Comparison of ENCODE assay signal across 9 mouse cellular contexts in the genomic region with DNA sequence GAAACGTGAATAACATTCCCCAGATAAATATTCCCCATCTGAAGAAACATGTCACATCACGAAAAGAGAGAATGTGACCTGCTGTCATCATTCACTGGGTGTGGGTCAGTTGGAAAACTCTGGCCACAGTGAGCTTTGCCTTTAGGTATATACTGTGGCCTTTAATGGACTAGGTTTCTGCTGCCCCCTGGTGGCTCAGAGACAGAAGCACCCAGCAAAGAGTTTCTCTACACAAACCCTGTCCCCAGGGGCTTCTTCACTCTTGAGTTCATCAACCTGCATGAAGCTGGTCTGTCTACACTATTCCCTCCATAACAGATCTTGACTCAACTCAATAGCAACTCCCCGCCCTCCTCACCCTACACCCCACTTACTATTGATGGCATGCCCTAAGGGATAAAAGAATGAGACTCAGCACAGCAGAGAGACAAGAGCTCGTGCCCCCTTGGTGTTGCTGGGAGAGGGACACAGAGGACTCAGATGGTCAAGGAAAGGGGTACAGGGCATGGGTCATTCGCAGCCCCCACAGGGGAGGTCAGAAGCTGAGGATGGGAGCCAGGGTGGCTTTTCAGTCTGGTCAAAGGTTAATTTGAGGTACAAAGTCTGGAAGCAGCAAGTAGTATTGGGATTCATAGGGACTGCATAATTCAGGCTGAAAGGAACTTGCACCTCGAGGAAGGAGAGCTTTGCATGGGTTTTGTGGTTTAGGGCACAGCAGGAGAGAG. TPM values are rescaled to one million over a fixed set of nuclear protein-coding genes. Genes with fewer than 3 reads are reported as not detected.
DNase-seq lines count a peak whose midpoint lies in the region; ATAC-seq and TF ChIP-seq lines count a peak whose summit lies in the region.
"Had no signal": no experiment of that assay in that cellular context is flagged by ENCODE, and none has a peak within 500 bp of the region (broad histone marks: within the 10 kb centered on the region; RNA-seq: fewer than 3 reads in every experiment).

No protein-coding gene starts in this region.

- no peak for TF ChIP-seq POLR2A in liver, adult 2 months (IDR thresholded peaks at IDR 0.05; ENCODE audit: extremely low read depth, insufficient read depth, low read length)

- H3K79me2 ChIP-seq in liver, adult 2 months (ENCODE audit: control insufficient read depth, insufficient read depth, low read length): no peaks in the 10 kb centered on the region

- WGBS in hindbrain, embryonic 10.5 days: 27% methylated on average over 6 of the region's 6 CpGs
- 31% methylated on average over 6 of the region's 6 CpGs for WGBS in hindbrain, embryonic 13.5 days
- 19% methylated on average over 6 of the region's 6 CpGs for WGBS in liver, adult 2 months

- TF ChIP-seq CTCF in liver, adult 2 months (IDR thresholded peaks at IDR 0.05; ENCODE audit: low read depth, low read length): peak; percentile 71

- no peak overlapping the region for H3K9ac ChIP-seq in hindbrain, embryonic 13.5 days
- H3K9ac ChIP-seq in liver, adult 2 months (ENCODE audit: low read depth, low read length): no peak overlapping the region

- 0 out of 2 replicates have a peak, but pooled peaks cover 3% of the 10 kb centered on the region for H3K27me3 ChIP-seq in hindbrain, embryonic 10.5 days (ENCODE audit: insufficient read depth, poor library complexity, severe bottlenecking)
- H3K27me3 ChIP-seq in hindbrain, embryonic 13.5 days: no peaks in the 10 kb centered on the region
- H3K27me3 ChIP-seq in liver, adult 2 months (ENCODE audit: control insufficient read depth, insufficient read depth, low read length): no peaks in the 10 kb centered on the region

- H3K27ac ChIP-seq in hindbrain, embryonic 10.5 days: no peak overlapping the region
- H3K27ac ChIP-seq in hindbrain, embryonic 13.5 days: no peak overlapping the region
- H3K27ac ChIP-seq in liver, adult 2 months (replicated peaks; ENCODE audit: insufficient read depth, low read depth, low read length): no peak overlapping the region

- no peak overlapping the region for H3K4me2 ChIP-seq in hindbrain, embryonic 13.5 days

- peak; percentile 63 for DNase-seq in hindbrain, embryonic 10.5 days (ENCODE audit: low spot score)
- DNase-seq in c-Kit-positive CD71-negative TER-119-negative erythroid progenitor cells, embryonic 14.5 days (ENCODE audit: low read depth): peak; percentile 46
- DNase-seq in gastrocnemius, postnatal 10 days: peak; percentile 63
- peak; percentile 87 for DNase-seq in kidney, adult 9 months
- DNase-seq in liver, adult 2 months (ENCODE audit: extremely low read depth, low read depth, low spot score): peak; percentile 52
- DNase-seq in ovary, adult 18-20 months (ENCODE audit: low spot score): peak; percentile 19
- peak; percentile 86 for DNase-seq in testis, postnatal 10 days (ENCODE audit: low spot score)

- no peak overlapping the region for H3K4me3 ChIP-seq in hindbrain, embryonic 10.5 days
- H3K4me3 ChIP-seq in hindbrain, embryonic 13.5 days: no peak overlapping the region
- no peak overlapping the region for H3K4me3 ChIP-seq in liver, adult 2 months (ENCODE audit: insufficient read depth, low read depth, low read length)
- H3K4me3 ChIP-seq: myocyte had no signal

- no peak for ATAC-seq in hindbrain, embryonic 13.5 days (ENCODE audit: low FRiP score)

- no peaks in the 10 kb centered on the region for H3K4me1 ChIP-seq in hindbrain, embryonic 10.5 days (replicated peaks)
- H3K4me1 ChIP-seq in hindbrain, embryonic 13.5 days (replicated peaks): no peaks in the 10 kb centered on the region
- H3K4me1 ChIP-seq in liver, adult 2 months (ENCODE audit: control insufficient read depth, insufficient read depth, low read length): peaks cover 6% of the 10 kb centered on the region

- no peaks in the 10 kb centered on the region for H3K9me3 ChIP-seq in hindbrain, embryonic 10.5 days
- no peaks in the 10 kb centered on the region for H3K9me3 ChIP-seq in hindbrain, embryonic 13.5 days

- no peaks in the 10 kb centered on the region for H3K36me3 ChIP-seq in hindbrain, embryonic 10.5 days
- H3K36me3 ChIP-seq in hindbrain, embryonic 13.5 days: no peaks in the 10 kb centered on the region
- H3K36me3 ChIP-seq in liver, adult 2 months (ENCODE audit: control insufficient read depth, insufficient read depth, low read length): no peaks in the 10 kb centered on the region

RNA-seq across cellular contexts. Expression of a gene that starts 11.0 kb away (rescaled TPM):
- not detected in 2 replicates for polyA plus RNA-seq in hindbrain, embryonic 10.5 days (2016; fragmentation: Nextera tagmentation; extraction: Ambion mirVana)
- not detected in 2 replicates for polyA plus RNA-seq in hindbrain, embryonic 13.5 days (2015; fragmentation: Nextera tagmentation; extraction: Ambion mirVana)
- total RNA-seq in gastrocnemius, postnatal 10 days (2021): not detected
- total RNA-seq in liver, adult 2 months (2014; rRNA removed): not detected in 2 replicates
- not detected in 2 replicates for polyA plus RNA-seq in liver, adult 2 months (2012; rRNA removed)
- polyA plus RNA-seq: myocyte had no signal

RNA-seq across cellular contexts. Expression of a gene that starts 19.7 kb away (rescaled TPM):
- polyA plus RNA-seq in hindbrain, embryonic 10.5 days (2016; fragmentation: Nextera tagmentation; extraction: Ambion mirVana): 0.85 and 1.4 TPM in 2 replicates
- 0.95 and 1.2 TPM in 2 replicates for polyA plus RNA-seq in hindbrain, embryonic 13.5 days (2015; fragmentation: Nextera tagmentation; extraction: Ambion mirVana)
- total RNA-seq in gastrocnemius, postnatal 10 days (2021): not detected
- 0.09 and 0.81 TPM in 2 replicates for total RNA-seq in liver, adult 2 months (2014; rRNA removed)
- 0.07 and 0.21 TPM in 2 replicates for polyA plus RNA-seq in liver, adult 2 months (2012; rRNA removed)

RNA-seq across cellular contexts. Expression of a gene that starts 19.7 kb away (rescaled TPM):
- polyA plus RNA-seq in hindbrain, embryonic 10.5 days (2016; fragmentation: Nextera tagmentation; extraction: Ambion mirVana): 81.3 and 87.4 TPM in 2 replicates
- polyA plus RNA-seq in hindbrain, embryonic 13.5 days (2015; fragmentation: Nextera tagmentation; extraction: Ambion mirVana): 65.0 and 72.3 TPM in 2 replicates
- 10 to 100 TPM; 27.4 to 31.9 TPM for total RNA-seq in gastrocnemius, postnatal 10 days (2021)
- total RNA-seq in liver, adult 2 months (2014; rRNA removed): 11.8 and 12.9 TPM in 2 replicates
- polyA plus RNA-seq in liver, adult 2 months (2012; rRNA removed): 11.9 and 17.6 TPM in 2 replicates

RNA-seq across cellular contexts. Expression of a gene that starts 27.8 kb away (rescaled TPM):
- polyA plus RNA-seq in hindbrain, embryonic 10.5 days (2016; fragmentation: Nextera tagmentation; extraction: Ambion mirVana): not detected in 2 replicates
- polyA plus RNA-seq in hindbrain, embryonic 13.5 days (2015; fragmentation: Nextera tagmentation; extraction: Ambion mirVana): not detected in 2 replicates
- not detected for total RNA-seq in gastrocnemius, postnatal 10 days (2021)
- not detected in 2 replicates for total RNA-seq in liver, adult 2 months (2014; rRNA removed)
- polyA plus RNA-seq in liver, adult 2 months (2012; rRNA removed): not detected in 2 replicates
- polyA plus RNA-seq: myocyte had no signal

RNA-seq across cellular contexts. Expression of a gene that starts 41.1 kb away (rescaled TPM):
- polyA plus RNA-seq in hindbrain, embryonic 10.5 days (2016; fragmentation: Nextera tagmentation; extraction: Ambion mirVana): 0.15 TPM in 1 of 2 replicates, not detected in the other
- polyA plus RNA-seq in hindbrain, embryonic 13.5 days (2015; fragmentation: Nextera tagmentation; extraction: Ambion mirVana): not detected in 2 replicates
- total RNA-seq in gastrocnemius, postnatal 10 days (2021): not detected
- not detected in 2 replicates for total RNA-seq in liver, adult 2 months (2014; rRNA removed)
- polyA plus RNA-seq in liver, adult 2 months (2012; rRNA removed): not detected in 2 replicates

Comparison
In these comparisons a context has a peak if more than half of its experiments do, and no peak if none do; other contexts are left out.
1. DNase-seq: peak in every context shown above with its lines; median percentile 87 in kidney, adult 9 months; 86 in testis, postnatal 10 days; 63 in hindbrain, embryonic 10.5 days; 63 in gastrocnemius, postnatal 10 days; 52 in liver, adult 2 months; 46 in c-Kit-positive CD71-negative TER-119-negative erythroid progenitor cells, embryonic 14.5 days; 19 in ovary, adult 18-20 months.